Mouse (Mus musculus) small intestine, adult 2 months (tissue): Measurements from ENCODE around the gene Krtap10-4. TPM values are rescaled to one million over a fixed set of nuclear protein-coding genes. Genes with fewer than 3 reads are reported as not detected.

ENCODE experiments used
- H3K27ac ChIP-seq: fragments of 200-500 bp; 2 replicates; pipeline ENCODE4 v1.5.1; 2012; ENCODE audit warnings: low read depth, low read length, control low read depth, inconsistent platforms; ENCODE audit not compliant: insufficient read depth
- H3K27me3 ChIP-seq: fragments of 200-500 bp; 2 replicates; pipeline ENCODE4 v1.6.1; 2012; ENCODE audit warnings: mild to moderate bottlenecking, moderate library complexity, low read length, inconsistent platforms; ENCODE audit not compliant: control insufficient read depth, insufficient read depth
- H3K36me3 ChIP-seq: fragments of 200-500 bp; 2 replicates; pipeline ENCODE4 v1.6.1; 2012; ENCODE audit warnings: mild to moderate bottlenecking, low read length, control low read depth, inconsistent platforms; ENCODE audit not compliant: control insufficient read depth, insufficient read depth
- H3K4me1 ChIP-seq: fragments of 200-500 bp; 2 replicates; pipeline ENCODE4 v1.6.1; 2012; ENCODE audit warnings: low read length, inconsistent platforms, mixed read lengths; ENCODE audit not compliant: control insufficient read depth, insufficient read depth, insufficient read length
- H3K4me3 ChIP-seq: fragments of 200-500 bp; 2 replicates; pipeline ENCODE4 v1.5.1; 2012; ENCODE audit warnings: low read depth, mild to moderate bottlenecking, control low read depth, inconsistent platforms, low read length, moderate library complexity
- CTCF ChIP-seq: fragments of 200-500 bp; IDR thresholded peaks from 2 replicates; pipeline ENCODE4 v1.5.1; 2012; ENCODE audit warnings: low read depth, mild to moderate bottlenecking, control low read depth, inconsistent platforms, low read length, moderate library complexity, mixed read lengths; ENCODE audit not compliant: insufficient replicate concordance, insufficient read length; ENCODE audit errors: extremely low read depth
- POLR2A ChIP-seq: fragments of 200-500 bp; IDR thresholded peaks from 2 replicates; pipeline ENCODE4 v1.6.1; 2012; ENCODE audit warnings: low read depth, mild to moderate bottlenecking, control low read depth, inconsistent platforms, low read length, moderate library complexity
- WGBS: fragments of 180-500 bp; shearing (Covaris S2); methylation state at CpG from one replicate; pipeline ENCODE4 v1.1.7; 2018; 5-methylcytosine and 5-hydroxymethylcytosine counted together
- polyA plus RNA-seq: library from polyadenylated mRNA; depleted of rRNA; stranded (reverse); fragments of >200 nt; gene quantifications from 2 replicates; pipeline ENCODE4 v1.2.3, GENCODE M21; 2012

Gene Krtap10-4
- polyA plus RNA-seq, 1 experiment = not detected

GRCm38 (mm10) chr10:77847538-77847937, 20.6 kb upstream of the Krtap10-4 start:
- Histone ChIP-seq H3K4me3 (no peak overlapping the region), H3K36me3 (no peaks in the 10 kb centered on the region), H3K27ac (no peak overlapping the region), H3K4me1 (peaks cover 2% of the 10 kb centered on the region; the same call in 1 of the 2 replicates), H3K27me3 (no peaks in the 10 kb centered on the region)
- TF ChIP-seq POLR2A (no peak), CTCF (no peak)
- WGBS = 29% methylated on average over 2 of the region's 2 CpGs

DNA sequence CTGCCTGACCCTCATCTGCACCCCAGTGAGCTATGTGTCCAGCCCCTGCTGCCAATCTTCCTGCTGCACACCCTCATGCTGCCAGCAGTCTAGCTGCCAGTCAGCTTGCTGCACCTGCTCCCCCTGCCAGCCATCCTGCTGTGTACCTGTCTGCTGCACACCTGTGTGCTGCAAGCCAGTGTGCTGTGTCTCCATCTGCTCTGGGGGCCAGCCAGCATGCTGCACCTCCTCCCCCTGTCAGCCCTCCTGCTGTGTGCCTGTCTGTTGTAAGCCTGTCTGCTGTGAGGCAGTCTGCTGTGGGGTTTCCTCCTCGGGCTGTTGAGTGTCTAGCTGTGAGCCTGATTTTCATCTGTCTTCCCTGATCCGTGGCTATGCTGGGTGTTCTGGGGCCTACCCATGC, 20.1 kb upstream of the Krtap10-4 start:
- Histone ChIP-seq H3K36me3 (no peaks in the 10 kb centered on the region), H3K4me3 (no peak overlapping the region), H3K27ac (no peak overlapping the region), H3K27me3 (no peaks in the 10 kb centered on the region), H3K4me1 (peaks cover 2% of the 10 kb centered on the region; the same call in 1 of the 2 replicates)
- WGBS = 20% methylated on average over 2 of the region's 2 CpGs
- no peak for TF ChIP-seq CTCF
- TF ChIP-seq POLR2A = no peak

- WGBS = 51% methylated on average over 3 of the region's 3 CpGs
- TF ChIP-seq CTCF = no peak
- TF ChIP-seq POLR2A = no peak
- Histone ChIP-seq H3K27ac (no peak within 1 kb of the TSS), H3K36me3 (no peaks in the 10 kb centered on the region), H3K27me3 (no peaks in the 10 kb centered on the region), H3K4me3 (no peak within 1 kb of the TSS), H3K4me1 (peaks cover 2% of the 10 kb centered on the region; the same call in 1 of the 2 replicates)
Observed at GRCm38 (mm10) chr10:77846503-77846902, 19.6 kb upstream of the Krtap10-4 start, which contains the start of gene Gm36176. Gene Gm36176 (plus strand): TSS chr10:77846803.

DNA sequence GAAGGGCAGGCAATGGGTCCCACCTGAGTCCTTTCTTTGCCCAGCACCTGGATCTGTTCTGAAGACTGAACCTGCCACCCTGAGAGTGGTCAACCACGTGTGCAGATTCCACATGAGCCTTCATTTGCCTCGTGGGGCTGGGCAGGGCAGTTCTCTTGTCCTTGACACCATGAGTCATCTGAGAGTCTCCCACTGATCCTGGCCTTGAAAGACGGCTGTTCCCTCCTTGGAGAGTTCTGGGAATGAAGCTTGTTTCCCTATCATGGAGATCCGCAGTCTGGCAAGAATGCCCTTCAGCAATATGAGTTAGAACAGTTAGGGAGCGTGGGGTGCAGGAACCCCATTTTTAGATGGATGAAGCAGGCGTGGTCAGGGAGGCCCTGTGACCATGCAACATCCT, 12.1 kb upstream of the Krtap10-4 start:
- no peak overlapping the region for H3K27ac ChIP-seq
- WGBS = 60% methylated on average over 6 of the region's 6 CpGs
- TF ChIP-seq CTCF = no peak
- no peak for TF ChIP-seq POLR2A
- no peaks in the 10 kb centered on the region for H3K36me3 ChIP-seq
- no peaks in the 10 kb centered on the region for H3K27me3 ChIP-seq
- H3K4me1 ChIP-seq = no peaks in the 10 kb centered on the region
- no peak overlapping the region for H3K4me3 ChIP-seq

GRCm38 (mm10) chr10:77835647-77836046, 8.8 kb upstream of the Krtap10-4 start, which contains the start of gene Krtap10-10:
Gene Krtap10-10 (plus strand): TSS chr10:77835947.
- H3K36me3 ChIP-seq = no peaks in the 10 kb centered on the region
- H3K4me3 ChIP-seq = no peak within 1 kb of the TSS
- WGBS = 70% methylated on average over 9 of the region's 9 CpGs
- H3K27ac ChIP-seq = no peak within 1 kb of the TSS
- TF ChIP-seq POLR2A = no peak
- TF ChIP-seq CTCF = no peak
- H3K27me3 ChIP-seq = no peaks in the 10 kb centered on the region
- no peaks in the 10 kb centered on the region for H3K4me1 ChIP-seq

DNA sequence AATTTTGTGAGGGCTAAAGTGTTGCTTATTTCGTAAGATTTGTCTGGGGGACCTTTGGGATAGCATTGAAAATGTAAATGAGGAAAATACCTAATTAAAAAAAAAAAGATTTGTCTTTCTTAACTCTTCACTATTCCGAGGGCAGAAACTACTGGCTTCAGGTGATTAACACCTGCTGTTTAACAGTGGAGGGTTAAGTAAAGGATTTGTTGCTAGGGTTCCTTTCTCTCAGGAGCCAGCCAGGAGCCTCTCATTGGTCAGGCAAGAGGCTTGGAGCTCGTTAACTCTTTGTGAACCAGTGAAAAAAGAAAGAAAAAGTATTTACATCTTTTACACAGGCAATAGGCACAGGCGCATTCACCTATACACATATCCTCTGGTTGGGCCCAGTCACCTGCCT, 7.7 kb downstream of the Krtap10-4 start:
- Histone ChIP-seq H3K4me3 (no peak overlapping the region), H3K36me3 (no peaks in the 10 kb centered on the region), H3K4me1 (no peaks in the 10 kb centered on the region), H3K27ac (no peak overlapping the region), H3K27me3 (no peaks in the 10 kb centered on the region)
- TF ChIP-seq POLR2A (no peak), CTCF (no peak)
- 60% methylated on average over 4 of the region's 4 CpGs for WGBS

- Histone ChIP-seq H3K27ac (no peak overlapping the region), H3K4me1 (no peaks in the 10 kb centered on the region), H3K27me3 (no peaks in the 10 kb centered on the region), H3K4me3 (no peak overlapping the region), H3K36me3 (no peaks in the 10 kb centered on the region)
- over 99% methylated on average over 4 of the region's 4 CpGs for WGBS
- TF ChIP-seq POLR2A (no peak), CTCF (no peak)
Observed at GRCm38 (mm10) chr10:77818523-77818922, 8.4 kb downstream of the Krtap10-4 start.
